Mouse (Mus musculus): ENCODE results near the gene Snx10. TPM values are rescaled to one million over a fixed set of nuclear protein-coding genes. Genes with fewer than 3 reads are reported as not detected.
A peak's percentile ranks its signal among the peaks of the same experiment; 100 is the strongest.

The Snx10 gene
- total and polyA plus RNA-seq, 2 experiments from 2014 or later: 10.9 to 13.5 TPM

DNA sequence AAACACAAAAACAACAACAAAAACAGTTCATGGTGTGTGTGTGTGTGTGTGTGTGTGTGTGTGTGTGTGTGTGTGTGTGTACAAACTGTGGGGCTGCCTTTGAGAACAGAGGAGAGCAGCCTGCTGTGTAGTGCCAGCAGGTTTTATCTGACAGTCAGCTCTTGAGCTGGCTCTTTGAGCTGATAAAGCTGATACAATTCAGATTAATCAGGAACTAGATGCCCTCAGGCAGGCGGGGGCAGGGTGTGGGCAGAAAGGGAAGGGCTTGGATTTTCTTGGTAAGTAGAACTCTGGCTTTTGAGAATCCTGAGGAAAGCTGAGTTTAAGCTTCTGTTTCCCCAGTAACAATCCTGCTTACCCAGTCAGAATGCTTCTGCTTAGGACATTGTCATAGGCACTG, 18.0 kb upstream of the Snx10 start:
- H3K4me3 ChIP-seq (ENCODE audit: low read depth, low read length): no peak overlapping the region
- no peaks in the 10 kb centered on the region for H3K4me1 ChIP-seq (ENCODE audit: control insufficient read depth, insufficient read depth)
- H3K27me3 ChIP-seq (ENCODE audit: control insufficient read depth, insufficient read depth, low read length): no peaks in the 10 kb centered on the region
- no peaks in the 10 kb centered on the region for H3K9me3 ChIP-seq (replicated peaks; ENCODE audit: control insufficient read depth, low read length)
- no peak overlapping the region for H3K27ac ChIP-seq (ENCODE audit: low read depth)
- WGBS: 50% methylated on average over 1 of the region's 1 CpGs
- TF ChIP-seq EP300 (IDR thresholded peaks at IDR 0.05; ENCODE audit: low read depth): no peak
- TF ChIP-seq CTCF (IDR thresholded peaks at IDR 0.05; ENCODE audit: low read depth): no peak
- ATAC-seq (ENCODE audit: insufficient read depth, low read depth): no peak
- no peak overlapping the region for H3K4me2 ChIP-seq (ENCODE audit: low read depth, low read length)
- H3K9ac ChIP-seq (replicated peaks; ENCODE audit: low read depth, low read length): no peak overlapping the region
- no peaks in the 10 kb centered on the region for H3K36me3 ChIP-seq (replicated peaks; ENCODE audit: control insufficient read depth, insufficient read depth, low read length)
- no peak for DNase-seq (ENCODE audit: low spot score)

DNA sequence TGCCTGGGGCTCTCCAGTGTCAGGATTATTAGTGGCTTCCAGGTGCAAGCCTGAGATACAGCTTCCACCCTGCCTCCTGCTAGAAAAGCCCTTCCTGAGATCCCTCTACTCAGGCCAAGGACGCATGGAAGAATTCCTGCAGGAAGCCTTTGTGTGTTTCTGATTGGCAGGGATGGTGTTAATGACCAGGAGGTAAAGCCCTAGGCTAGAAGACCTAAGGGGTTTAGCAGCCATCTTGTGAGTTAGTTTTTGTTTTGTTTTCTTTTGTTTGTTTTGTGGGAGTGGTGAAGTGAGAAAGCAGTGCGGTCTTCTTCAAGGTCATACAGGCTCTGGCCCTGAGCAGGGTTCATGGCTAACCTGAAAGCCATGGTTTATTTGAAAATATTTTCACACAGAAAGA, 16.1 kb upstream of the Snx10 start:
- H3K27me3 ChIP-seq (ENCODE audit: control insufficient read depth, insufficient read depth, low read length): no peaks in the 10 kb centered on the region
- no peak for DNase-seq (ENCODE audit: low spot score)
- H3K4me1 ChIP-seq (ENCODE audit: control insufficient read depth, insufficient read depth): no peaks in the 10 kb centered on the region
- no peak for ATAC-seq (ENCODE audit: insufficient read depth, low read depth)
- no peak overlapping the region for H3K4me2 ChIP-seq (ENCODE audit: low read depth, low read length)
- H3K36me3 ChIP-seq (replicated peaks; ENCODE audit: control insufficient read depth, insufficient read depth, low read length): no peaks in the 10 kb centered on the region
- no peak overlapping the region for H3K27ac ChIP-seq (ENCODE audit: low read depth)
- H3K4me3 ChIP-seq (ENCODE audit: low read depth, low read length): no peak overlapping the region
- TF ChIP-seq EP300 (IDR thresholded peaks at IDR 0.05; ENCODE audit: low read depth): no peak
- no peak for TF ChIP-seq CTCF (IDR thresholded peaks at IDR 0.05; ENCODE audit: low read depth)
- no peak overlapping the region for H3K9ac ChIP-seq (replicated peaks; ENCODE audit: low read depth, low read length)
- H3K9me3 ChIP-seq (replicated peaks; ENCODE audit: control insufficient read depth, low read length): no peaks in the 10 kb centered on the region
- 75% methylated on average over 2 of the region's 2 CpGs for WGBS

DNA sequence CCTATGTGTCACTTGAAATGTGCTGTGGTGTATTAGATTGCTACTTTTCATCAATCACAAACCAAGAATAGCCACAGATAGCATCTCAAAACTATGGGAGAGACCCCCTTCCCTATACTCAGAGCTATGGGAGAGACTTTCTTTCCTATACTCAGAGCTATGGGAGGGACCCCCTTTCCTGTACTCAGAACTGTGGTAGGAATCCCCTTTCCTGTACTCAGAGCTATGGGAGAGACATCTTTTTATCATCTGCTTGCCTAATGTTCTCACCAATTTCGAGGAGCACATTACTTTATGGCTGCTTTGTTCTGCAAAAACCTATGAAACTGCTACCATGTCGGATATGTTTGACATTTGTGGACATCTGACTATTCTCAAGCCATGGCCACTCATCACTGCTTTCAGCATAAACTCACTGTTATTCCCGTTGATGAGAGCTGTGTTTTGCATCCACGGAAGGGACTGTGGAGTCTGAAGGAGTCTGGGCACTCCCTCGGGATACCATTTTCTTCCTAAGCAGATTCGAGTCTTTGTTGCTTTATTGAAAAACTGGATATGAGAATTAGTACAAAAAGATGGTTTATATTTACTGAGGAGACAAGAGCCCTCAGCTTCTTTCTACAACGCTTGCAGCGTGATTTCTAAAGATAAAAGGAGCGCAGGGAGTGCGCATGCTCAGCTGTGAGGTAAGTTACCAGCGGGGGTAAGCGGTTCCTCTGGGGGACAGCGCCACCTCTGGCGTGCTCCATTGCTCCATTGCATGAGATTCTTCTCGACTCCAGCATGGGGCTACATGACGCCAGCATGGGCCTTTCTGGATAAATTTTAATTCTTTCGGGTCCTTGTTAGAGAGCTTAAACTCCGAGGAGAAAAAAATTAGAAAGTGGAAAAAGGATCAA, 14.7 kb upstream of the Snx10 start:
- no peaks in the 10 kb centered on the region for H3K27me3 ChIP-seq (ENCODE audit: control insufficient read depth, insufficient read depth, low read length)
- peak overlapping the region; percentile 55 for H3K4me2 ChIP-seq (ENCODE audit: low read depth, low read length)
- H3K27ac ChIP-seq (ENCODE audit: low read depth): no peak overlapping the region
- H3K36me3 ChIP-seq (replicated peaks; ENCODE audit: control insufficient read depth, insufficient read depth, low read length): no peaks in the 10 kb centered on the region
- ATAC-seq (ENCODE audit: insufficient read depth, low read depth) (peak; percentile 79), DNase-seq (ENCODE audit: low spot score) (peak; percentile 78)
- H3K9me3 ChIP-seq (replicated peaks; ENCODE audit: control insufficient read depth, low read length): no peaks in the 10 kb centered on the region
- H3K4me1 ChIP-seq (ENCODE audit: control insufficient read depth, insufficient read depth): no peaks in the 10 kb centered on the region
- TF ChIP-seq CTCF (IDR thresholded peaks at IDR 0.05; ENCODE audit: low read depth): peak; percentile 75
- TF ChIP-seq EP300 (IDR thresholded peaks at IDR 0.05; ENCODE audit: low read depth): no peak
- H3K9ac ChIP-seq (replicated peaks; ENCODE audit: low read depth, low read length): no peak overlapping the region
- WGBS: 17% methylated on average over 18 of the region's 18 CpGs
- H3K4me3 ChIP-seq (ENCODE audit: low read depth, low read length): peak overlapping the region; percentile 37

DNA sequence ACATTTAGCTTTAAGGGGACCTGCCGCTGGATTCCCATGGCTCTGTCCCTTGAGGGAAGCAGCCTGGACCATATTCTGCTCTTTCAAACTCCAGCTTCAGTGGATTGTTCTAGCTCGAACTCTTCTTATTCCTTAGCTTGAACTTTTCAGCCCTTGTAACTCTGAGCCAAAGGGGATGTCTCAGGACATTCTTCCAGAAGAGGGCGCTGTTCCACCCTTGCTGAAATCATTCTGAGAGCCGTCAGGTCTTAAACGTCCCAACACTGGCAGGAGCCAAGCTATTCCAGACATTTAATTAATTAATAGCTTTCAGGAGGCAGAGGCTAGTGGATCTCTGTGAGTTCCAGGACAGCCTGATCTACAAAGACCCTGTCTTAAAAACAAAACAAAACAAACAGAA, 13.6 kb upstream of the Snx10 start:
- TF ChIP-seq CTCF (IDR thresholded peaks at IDR 0.05; ENCODE audit: low read depth) (peak; percentile 42), EP300 (IDR thresholded peaks at IDR 0.05; ENCODE audit: low read depth) (no peak)
- ATAC-seq (ENCODE audit: insufficient read depth, low read depth) (no peak), DNase-seq (ENCODE audit: low spot score) (no peak)
- no peaks in the 10 kb centered on the region for H3K9me3 ChIP-seq (replicated peaks; ENCODE audit: control insufficient read depth, low read length)
- 21% methylated on average over 5 of the region's 5 CpGs for WGBS
- no peaks in the 10 kb centered on the region for H3K4me1 ChIP-seq (ENCODE audit: control insufficient read depth, insufficient read depth)
- no peaks in the 10 kb centered on the region for H3K27me3 ChIP-seq (ENCODE audit: control insufficient read depth, insufficient read depth, low read length)
- no peaks in the 10 kb centered on the region for H3K36me3 ChIP-seq (replicated peaks; ENCODE audit: control insufficient read depth, insufficient read depth, low read length)
- no peak overlapping the region for H3K9ac ChIP-seq (replicated peaks; ENCODE audit: low read depth, low read length)
- no peak overlapping the region for H3K4me2 ChIP-seq (ENCODE audit: low read depth, low read length)
- H3K4me3 ChIP-seq (ENCODE audit: low read depth, low read length): no peak overlapping the region
- no peak overlapping the region for H3K27ac ChIP-seq (ENCODE audit: low read depth)

DNA sequence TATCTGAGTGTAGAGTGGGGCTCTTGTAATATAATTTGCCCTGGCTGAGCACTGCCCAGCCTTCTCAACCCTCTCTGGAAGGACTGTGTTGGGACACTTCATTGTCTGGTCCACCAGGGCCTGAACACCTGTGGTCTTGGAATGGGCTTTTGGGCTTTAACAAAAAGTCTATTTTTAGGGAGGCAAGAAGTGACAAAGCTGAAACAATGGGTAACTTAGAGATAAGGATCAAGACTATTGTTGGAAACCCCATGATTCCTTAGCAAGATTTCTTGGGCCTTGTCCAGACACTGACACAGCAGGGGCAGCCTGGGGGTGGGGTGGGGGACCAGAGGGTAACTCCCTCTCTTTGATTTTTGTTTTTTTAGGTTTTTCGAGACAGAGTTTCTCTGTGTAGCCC, 12.8 kb upstream of the Snx10 start:
- no peak for DNase-seq (ENCODE audit: low spot score)
- no peak for TF ChIP-seq CTCF (IDR thresholded peaks at IDR 0.05; ENCODE audit: low read depth)
- no peak for TF ChIP-seq EP300 (IDR thresholded peaks at IDR 0.05; ENCODE audit: low read depth)
- Histone ChIP-seq H3K9ac (replicated peaks; ENCODE audit: low read depth, low read length) (no peak overlapping the region), H3K9me3 (replicated peaks; ENCODE audit: control insufficient read depth, low read length) (no peaks in the 10 kb centered on the region), H3K4me1 (ENCODE audit: control insufficient read depth, insufficient read depth) (no peaks in the 10 kb centered on the region), H3K36me3 (replicated peaks; ENCODE audit: control insufficient read depth, insufficient read depth, low read length) (no peaks in the 10 kb centered on the region), H3K27me3 (ENCODE audit: control insufficient read depth, insufficient read depth, low read length) (no peaks in the 10 kb centered on the region), H3K27ac (ENCODE audit: low read depth) (no peak overlapping the region), H3K4me2 (ENCODE audit: low read depth, low read length) (no peak overlapping the region), H3K4me3 (ENCODE audit: low read depth, low read length) (no peak overlapping the region)
- no peak for ATAC-seq (ENCODE audit: insufficient read depth, low read depth)
- WGBS: 75% methylated on average over 1 of the region's 1 CpGs
